Mouse (Mus musculus) ovary, postnatal 36 days (tissue): ENCODE data around the gene Cpne6.
A peak's percentile ranks its signal among the peaks of the same experiment; 100 is the strongest.

Experiments used
- DNase-seq: peaks from one replicate; pipeline ENCODE4 v3.0.0; 2022; ENCODE audit warnings: low spot score, mixed read lengths

Gene Cpne6

DNA sequence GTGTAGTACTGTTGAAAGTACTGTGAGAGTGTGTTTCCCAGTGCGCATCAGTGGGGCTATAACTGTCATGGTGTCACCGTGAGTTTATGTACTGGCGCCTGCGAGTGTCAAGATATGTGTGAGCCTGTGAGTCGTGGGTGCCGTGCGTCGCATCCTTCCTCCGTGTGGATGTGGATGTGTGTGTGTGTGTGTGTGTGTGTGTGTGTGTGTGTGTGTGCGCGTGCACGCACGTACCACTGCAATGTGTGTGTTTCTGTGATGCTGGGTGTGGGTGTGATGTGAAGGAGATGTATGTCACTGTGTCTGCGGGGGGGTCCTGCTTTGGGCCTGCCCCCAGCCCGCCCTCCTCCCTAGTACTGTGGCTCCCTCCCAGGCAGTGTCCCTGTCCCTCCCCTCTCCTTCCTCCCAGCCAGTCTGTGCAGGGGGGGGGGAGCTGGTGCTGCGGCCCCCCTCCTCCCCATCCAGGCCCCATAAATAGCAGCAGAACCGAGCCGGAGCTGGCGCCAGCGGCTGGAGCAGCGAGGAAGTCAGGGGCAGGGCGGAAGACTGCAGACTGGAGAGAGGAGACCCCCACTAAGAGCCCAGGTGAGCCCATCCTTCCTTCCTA is at the start of gene Cpne6:
Gene Cpne6 (plus strand): TSS at position 321 of the 607 bp plus-strand sequence.
- DNase-seq, result no peak

DNA sequence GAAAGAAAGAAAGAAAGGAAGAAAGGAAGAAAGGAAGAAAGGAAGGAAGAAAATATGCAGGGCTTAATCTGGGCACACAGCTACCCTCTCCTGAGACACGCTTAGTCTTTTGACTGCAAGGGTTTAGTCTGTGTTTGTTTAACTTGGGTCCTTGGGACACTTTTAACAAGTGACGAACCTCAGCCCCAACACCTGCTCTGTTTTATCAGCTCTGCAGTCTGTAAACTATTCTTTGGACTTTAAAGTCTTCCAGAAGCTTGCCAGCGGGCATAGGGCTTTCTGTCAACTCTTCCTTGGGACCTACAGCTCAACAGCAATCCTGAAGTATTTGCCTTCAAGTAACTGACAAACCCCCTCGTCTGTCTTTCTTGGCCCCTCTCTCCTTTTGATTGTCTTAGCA is 48.5 kb upstream of the Cpne6 start:
- no peak for DNase-seq

DNA sequence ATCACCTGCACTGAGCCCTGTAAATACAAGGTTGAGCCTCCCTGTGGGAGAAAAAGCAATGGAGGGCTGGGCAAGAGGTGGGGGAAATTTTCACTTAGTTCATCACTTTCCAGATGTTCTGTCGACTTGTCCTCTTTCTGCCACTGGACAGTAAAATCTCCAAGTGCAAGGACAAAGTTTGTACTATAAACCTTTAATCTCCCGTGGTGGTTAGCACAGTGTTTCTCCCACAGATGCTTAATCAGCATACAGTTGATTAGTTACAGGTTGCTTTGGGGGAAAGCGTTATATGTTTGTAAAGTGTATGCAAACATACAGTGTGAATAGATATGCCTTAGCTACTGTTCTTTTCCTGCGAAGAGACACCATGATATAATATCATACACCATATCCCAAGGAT is 43.8 kb upstream of the Cpne6 start:
- DNase-seq, result no peak

DNA sequence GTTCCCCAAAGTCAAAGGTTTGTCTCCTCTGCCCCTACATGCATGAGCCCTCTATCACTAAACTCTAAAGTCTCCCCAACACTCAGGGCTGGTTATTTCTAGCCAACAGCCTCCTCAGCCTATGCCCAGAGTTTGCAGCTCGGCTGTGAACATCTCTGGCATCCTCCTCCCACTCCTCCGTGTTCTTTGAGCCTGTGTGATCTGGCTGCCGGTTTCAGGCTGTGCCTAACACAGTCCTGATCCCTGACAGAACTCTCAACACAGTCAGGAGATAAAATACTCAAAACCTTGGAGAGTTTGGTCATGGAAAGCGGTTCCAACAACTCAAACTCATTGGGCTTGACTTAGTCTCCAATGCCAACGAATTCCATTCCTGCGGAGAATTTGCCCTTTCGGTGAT is 43.1 kb upstream of the Cpne6 start:
- no peak for DNase-seq

DNA sequence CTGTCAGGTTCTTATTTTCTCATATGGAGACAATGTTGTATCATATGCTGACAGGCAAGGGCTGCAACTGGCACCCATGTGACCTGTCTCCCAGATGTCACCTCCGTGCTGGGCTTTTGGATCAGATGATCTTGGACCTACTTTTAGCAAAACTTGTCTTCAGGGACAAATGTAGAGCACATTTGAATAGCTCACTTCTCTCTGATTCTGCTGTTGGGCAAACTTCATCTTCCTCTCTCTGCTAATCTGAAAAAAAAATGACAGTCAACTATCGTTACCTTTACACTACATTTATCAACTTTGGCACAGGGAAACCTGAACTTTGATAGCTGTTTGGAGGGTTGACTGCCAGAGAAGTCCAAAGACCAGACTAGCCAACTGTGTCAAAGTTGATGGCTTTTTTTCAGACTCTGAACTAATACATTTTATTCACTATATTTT is 41.9 kb upstream of the Cpne6 start:
- DNase-seq, result no peak

DNA sequence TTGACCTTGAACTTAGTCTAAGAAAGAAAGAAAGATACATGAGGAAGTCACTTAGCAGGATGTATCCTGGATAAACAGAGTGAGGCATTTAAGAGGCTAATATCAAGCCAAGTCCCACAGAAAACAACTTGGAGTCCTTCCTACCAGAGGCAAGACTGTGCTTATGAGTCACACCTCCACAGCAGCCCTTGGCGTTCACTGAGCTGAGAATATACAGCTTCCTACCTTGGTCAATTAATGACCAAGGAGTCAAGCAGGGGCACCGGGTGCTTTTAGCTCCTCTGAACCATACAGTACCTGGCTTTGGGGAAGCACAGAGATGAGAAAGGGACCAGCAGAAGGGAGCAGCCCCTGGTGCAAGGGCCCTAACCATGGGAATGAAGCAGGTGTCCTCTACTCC is 41.2 kb upstream of the Cpne6 start:
- DNase-seq, result no peak

DNA sequence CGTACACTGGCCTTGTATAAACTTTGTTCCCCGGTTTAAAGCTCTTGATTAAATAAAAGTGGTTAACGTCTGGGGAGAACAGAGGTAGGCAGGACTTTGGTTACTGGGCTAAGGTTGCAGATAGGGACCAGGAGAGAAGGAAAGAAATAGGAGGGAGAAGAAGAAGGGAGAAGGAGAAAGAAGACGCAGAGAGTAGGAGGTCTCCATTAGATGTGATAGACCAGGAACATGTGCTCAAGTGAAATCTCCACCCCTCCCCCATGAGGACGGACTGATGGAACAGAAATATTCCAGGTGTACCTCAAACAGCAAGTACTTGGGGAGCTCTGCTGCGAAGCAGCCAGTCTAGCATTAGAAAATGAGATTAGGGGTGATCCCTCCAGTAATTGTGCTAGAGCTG is 40.4 kb upstream of the Cpne6 start:
- DNase-seq, result no peak

DNA sequence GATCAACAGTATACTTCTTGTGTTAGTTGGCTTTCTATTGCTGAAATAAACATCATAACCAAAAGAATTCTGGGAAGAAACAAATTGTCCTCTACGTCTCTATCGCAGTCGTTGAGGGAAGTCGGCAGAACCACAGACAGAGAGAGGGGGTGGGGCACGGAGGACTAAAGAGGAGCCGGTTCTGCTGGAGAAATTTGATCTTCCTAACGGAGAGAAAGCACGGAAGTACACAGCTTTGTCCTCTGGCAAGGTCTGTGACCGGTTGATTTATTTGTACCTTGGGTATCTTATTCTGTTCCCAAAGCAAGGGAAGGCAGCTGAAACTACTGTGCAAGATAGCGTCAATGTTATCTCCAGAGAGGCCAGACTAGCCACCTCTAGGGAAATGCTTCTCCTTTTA is 39.4 kb upstream of the Cpne6 start:
- no peak for DNase-seq

DNA sequence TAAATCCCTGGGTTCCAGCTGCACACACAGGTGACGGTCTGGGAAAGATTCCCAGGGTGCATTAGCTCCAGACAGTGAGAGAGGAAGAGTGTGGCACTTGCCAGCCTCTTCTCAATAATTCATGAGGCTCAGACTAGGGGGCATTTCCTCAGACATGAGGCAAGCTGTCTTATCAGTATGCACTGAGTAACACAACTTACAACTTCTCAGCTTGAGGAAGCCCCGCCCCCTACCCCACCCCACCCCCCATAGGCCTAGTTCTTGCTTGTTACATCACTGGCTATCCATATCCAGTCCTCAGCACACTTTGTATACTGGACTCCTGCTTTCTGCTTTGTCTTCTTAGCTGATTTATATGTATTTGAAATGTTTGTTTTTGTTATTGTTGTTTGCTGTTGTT is 34.6 kb upstream of the Cpne6 start:
- DNase-seq, result no peak

DNA sequence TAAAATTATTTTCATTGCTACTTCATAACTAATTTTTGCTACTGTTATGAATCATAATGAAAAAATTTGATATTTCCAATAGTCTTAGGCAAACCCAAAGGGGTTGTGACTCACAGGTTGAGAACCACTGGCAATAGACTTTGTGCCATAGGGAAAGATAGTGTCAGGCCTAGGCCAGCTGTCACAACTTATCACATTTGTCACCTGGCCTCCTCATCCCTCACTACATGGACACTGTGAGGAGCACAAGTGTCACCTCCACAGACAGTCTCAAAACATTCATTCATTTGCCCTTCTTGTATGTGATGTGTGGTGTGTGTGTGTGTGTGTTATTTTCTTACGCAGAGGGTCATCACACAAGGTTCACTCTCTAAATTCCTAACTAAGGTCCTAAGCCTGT is 32.8 kb upstream of the Cpne6 start:
- no peak for DNase-seq

DNA sequence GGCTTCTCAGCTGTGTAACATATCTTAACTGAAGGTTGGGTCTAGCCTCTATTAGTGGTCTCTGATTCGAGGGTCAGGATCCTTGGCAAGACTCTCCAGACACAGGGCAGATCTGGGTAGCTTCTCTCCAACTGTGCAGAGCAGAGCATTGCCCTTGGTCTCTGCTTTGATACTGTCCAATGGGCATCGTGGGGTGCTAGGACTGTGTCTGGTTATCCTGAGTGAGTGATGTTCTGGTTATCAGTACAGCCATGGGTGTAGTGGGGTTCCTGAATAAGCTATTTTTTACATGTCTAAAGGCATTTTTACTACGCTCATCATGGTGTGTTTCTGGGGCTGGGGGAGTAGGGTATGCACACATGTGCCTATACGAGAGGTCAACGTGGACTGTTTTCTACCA is 32.4 kb upstream of the Cpne6 start:
- no peak for DNase-seq

DNA sequence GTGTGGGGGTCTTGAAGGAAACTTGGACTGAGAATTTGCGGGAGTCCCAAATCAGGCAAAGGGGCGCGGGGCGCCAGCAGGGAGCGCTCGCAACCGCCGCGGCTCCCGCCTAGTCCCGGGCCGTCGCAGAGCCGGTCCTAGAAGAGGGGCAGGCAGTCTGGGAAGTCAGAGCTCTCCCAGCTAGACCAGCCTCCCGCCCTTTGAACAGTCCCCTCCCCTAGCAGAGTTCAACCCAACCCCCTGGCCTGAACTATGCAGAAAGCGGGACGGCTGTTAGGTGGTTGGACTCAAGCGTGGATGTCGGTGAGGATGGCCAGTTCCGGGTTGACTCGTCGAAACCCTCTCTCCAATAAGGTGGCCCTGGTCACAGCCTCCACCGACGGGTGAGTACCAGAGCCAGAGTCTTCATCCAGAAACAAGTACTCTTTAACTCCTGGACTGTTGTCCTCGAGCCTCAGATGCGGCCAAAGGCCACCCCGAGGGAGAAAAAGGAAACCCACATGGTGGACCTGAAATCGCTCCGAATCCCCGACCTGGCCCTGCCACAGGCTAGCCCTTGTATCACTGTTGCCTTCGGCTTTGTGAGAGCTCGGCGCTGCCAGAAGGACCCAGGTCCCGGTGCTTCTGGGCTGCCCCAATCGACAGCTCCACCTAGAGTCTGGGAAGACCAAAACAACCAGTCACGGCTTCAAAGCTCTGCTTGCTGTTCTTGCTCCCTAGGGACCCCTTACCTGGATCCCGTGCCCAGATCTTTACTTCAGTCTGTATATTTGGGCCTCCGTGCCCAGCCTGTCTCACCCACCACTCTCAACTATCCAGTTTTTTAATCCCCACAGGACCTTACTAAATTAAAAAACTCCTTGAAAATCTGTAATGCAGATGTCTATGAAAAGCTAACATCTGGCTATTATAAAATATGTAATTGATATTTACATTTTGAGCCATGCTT is 31.3 kb upstream of the Cpne6 start, which contains the start of gene Dhrs4:
Gene Dhrs4 (plus strand): TSS at position 108 of the 949 bp plus-strand sequence.
- peak; percentile 81 for DNase-seq

DNA sequence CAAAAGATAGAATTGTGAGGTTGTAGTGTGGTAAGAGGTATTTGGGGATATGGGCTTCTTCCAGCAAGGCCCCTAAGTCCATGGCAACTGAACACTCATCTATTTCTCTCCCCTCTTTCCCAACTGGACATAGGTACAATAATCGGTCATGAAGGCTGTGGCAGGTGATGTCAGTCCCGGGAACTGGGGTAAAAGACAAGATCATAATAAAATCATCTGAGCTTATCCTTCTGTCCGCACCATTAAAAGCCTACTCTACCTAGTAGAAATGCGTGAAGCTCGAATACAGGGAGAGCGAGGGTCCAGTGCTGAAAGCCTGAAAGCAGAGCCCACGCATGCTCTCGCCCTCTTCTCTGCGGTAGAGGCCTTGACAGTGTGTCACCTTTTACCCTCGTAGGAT is 30.6 kb upstream of the Cpne6 start:
- no peak for DNase-seq

DNA sequence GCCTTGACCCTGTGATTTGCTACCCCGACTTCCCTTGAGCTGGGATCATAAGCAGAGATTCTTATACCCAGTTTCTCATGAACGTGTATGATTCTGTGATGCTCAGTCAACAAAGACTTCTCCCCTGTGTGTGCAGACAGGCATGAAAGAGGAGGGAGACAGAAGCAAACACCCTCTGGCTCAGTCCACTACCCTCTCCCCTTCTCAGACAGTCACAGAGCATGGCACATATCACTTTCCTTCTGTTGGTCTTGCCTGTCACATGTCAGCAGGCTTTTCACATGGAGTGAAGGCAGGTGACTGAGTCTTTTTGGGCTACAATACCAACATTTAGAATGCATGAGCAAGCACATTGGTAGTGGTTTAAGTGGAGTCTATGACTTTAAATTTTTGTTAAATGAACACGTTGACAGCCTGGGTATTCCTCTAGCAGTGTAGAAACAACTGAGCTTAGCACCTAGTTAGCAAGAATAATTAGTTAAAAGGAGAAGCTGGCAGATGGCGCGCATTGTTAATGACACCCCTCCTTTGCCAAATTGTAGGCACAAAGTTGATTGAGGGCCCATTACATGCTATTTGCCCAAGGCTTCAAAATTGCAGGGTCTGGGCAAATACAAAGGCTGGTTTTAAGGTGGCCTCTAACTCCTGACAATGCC is 25.7 kb upstream of the Cpne6 start:
- DNase-seq, result no peak

DNA sequence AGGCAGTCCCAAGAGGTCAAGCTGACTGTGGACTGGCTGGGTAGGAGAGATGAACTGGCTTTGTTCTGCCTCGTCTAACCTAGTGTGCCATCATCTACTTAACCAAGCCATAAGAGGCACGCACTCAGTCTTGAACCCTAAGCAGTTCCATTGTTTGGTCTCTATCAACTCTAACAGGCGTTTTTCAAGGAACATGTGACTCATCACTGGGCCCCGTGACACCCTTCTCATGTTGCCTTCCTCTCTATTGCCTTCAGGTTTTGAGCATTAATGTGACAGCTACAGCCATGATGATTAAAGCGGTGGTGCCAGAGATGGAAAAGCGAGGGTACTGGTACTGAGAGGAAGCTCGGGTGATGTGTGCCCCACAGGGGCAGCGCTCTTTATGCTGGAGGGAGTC is 23.4 kb upstream of the Cpne6 start:
- DNase-seq, result no peak

DNA sequence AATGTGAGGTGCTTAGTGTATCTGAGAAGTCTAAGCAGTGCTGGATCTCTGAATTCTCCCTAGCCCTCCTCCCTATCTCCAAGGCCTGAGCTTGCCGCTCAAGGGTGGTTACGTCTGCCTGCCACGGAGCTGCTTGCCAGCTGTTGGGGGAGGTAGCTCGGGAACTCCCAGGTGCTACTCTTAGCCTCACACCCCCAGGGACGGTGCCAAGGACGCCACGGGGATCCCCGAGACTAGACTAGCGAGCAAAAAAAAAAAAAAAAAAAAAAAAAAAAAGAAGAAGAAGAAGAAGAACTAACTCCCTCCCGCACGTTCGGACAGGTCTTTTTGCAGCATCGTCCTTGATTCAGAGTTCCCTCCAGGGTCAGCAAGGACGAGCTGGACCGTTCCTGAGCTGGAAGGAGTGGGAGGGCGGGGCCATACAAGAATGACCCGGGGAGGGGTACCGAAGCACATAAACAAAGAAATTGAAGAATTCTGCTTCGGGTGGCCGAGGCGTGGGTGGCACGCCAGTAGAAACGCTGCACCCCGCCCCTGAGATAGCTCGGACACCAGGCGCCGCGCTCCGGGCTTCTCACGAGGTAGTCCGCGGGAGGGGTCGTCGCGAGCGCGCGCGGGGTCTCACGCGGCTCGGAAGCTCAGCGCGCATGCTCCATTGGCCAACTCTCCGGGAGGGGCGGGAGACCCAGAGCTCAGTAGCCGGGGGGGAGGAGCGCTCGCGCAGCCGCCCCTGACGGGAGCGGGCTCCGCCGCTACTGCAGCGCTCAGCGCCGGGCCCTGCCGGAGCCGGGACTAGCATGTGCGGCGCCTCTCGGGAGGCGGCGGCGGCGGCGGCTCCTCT is 19.7 kb upstream of the Cpne6 start, which contains the start of gene Carmil3:
Gene Carmil3 (plus strand): TSS at position 291 of the 841 bp plus-strand sequence.
- DNase-seq, result peak; percentile 80

DNA sequence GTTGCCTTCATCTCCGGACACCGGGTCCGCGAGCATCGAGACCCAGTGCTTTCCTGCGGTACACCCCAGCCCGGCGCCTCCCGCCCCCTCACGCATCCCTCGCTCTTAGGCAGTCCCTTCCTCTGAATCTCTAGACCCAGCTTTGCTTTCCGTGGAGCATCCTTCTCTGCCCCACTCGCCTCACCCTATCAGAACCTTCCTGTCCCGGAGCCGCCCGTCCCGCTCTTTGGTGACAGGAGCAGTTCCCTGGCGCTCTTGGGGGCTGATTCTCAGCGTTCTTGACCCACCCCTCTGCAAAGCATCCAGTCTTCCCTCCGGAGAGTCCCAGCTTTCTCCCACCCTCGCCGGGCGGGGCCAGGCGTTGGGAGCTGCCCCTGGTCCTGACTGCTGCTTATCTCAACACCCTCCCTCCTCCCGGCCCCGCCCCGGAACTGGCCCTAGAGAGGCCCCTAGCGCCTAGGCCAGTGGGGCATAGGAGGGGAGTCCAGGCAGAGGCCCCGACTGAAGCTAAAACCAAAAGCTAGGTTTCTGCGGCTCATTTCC is 18.9 kb upstream of the Cpne6 start:
- DNase-seq, result peak; percentile 78

DNA sequence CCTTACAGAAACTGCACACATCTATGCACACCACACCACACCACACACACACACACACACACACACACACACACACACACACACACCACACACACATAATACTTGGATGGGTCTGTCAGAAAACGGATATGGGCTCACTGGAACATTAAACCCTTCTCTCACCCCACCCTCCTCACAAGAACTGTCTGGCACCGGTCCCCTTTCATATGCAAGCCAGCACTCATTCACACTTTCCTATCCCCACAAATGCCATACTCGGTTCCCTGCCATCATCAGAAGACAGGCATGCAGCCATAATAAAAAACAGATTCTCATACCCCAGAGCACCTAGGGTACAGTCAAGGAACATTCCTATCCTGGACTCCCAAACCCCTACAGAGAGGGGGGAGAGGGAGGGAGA is 18.1 kb upstream of the Cpne6 start:
- DNase-seq, result no peak

DNA sequence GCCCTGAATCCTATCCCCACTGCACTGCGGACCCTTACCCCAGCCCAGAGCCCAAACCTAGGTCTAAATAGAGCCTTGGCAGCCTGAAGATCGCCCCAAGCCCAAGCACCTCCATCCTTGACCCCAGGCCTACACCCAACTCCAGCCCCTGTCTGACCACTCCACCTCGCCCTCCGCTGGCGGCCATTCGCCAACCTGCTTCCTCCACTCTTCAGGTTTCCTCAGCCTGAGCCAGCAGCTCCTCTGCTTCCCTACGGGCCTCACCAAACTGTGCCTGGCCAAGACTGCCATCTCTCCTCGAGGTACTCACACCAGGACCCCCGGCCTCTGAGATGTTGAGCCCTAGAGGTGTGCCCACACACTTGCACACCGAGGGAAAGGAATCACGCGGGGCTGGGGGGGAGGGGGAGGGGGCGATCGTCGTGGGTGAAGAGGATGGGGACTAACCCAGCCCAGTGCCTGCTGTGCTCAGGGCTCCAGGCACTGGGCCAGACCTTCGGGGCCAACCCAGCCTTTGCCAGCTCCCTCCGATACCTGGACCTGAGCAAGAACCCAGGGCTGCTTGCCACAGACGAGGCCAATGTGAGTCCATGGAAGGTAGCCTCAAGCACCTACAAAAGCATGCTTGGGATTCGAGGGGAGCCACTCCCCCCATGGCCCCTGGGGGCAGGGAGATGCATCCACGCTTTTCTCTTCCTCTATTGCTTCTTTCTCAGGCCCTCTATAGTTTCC is 14.6 kb upstream of the Cpne6 start:
- no peak for DNase-seq

DNA sequence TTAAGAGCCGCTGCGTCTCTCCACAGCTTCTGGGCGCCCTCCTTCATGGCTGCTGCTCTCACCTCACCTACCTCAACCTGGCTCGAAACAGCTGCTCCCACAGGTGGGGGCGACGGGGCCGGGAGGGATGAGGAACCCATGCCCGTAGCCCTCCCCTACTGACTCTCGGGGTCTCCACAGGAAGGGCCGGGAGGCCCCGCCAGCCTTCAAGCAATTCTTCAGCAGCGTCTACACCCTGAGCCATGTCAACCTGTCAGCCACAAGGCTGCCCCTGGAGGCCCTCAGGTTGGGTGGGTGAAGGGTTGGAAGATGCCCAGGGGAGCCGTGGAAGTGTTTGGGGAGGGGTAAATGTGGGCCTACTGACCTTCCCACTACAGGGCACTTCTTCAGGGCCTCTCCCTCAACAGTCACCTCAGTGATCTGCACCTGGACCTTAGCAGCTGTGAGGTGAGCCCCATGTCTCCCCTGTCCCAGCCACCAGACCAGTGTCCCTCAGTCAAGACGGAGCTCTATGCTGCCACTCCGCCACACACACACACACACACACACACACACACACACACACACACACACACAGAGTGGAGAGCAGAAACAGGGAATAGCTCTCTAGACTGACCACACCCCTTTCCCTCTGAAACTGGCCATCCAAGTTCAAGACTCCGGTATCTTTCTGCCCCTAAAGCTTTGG is 13.3 kb upstream of the Cpne6 start:
- DNase-seq, result no peak
